Mouse (Mus musculus) stomach, embryonic 15.5 days (tissue): Measurements from ENCODE around the gene Gm42417. TPM values are rescaled to one million over a fixed set of nuclear protein-coding genes. Genes with fewer than 3 reads are reported as not detected.

Source experiments
- ATAC-seq: fragments of 200-750 bp; cut with Nextera tagmentation; 2 replicates; pipeline ENCODE4 v1.8.0; 2017; ENCODE audit warnings: low read depth, moderate number of reproducible peaks, moderate TSS enrichment; ENCODE audit not compliant: insufficient read depth, low FRiP score
- H3K27ac ChIP-seq: fragments of 300-500 bp; sonication (generic); 2 replicates; pipeline ENCODE4 v1.5.1; 2015; ENCODE audit warnings: mild to moderate bottlenecking, inconsistent platforms
- H3K27me3 ChIP-seq: fragments of 300-500 bp; sonication (generic); replicated peaks from 2 replicates; pipeline ENCODE4 v1.6.1; 2015; ENCODE audit warnings: inconsistent platforms
- H3K36me3 ChIP-seq: fragments of 300-500 bp; sonication (generic); 2 replicates; pipeline ENCODE4 v1.6.1; 2015; ENCODE audit warnings: inconsistent platforms
- H3K4me1 ChIP-seq: fragments of 300-500 bp; sonication (generic); 2 replicates; pipeline ENCODE4 v1.6.1; 2015; ENCODE audit warnings: inconsistent platforms
- H3K4me2 ChIP-seq: fragments of 300-500 bp; sonication (generic); 2 replicates; pipeline ENCODE4 v1.6.1; 2015; ENCODE audit warnings: mild to moderate bottlenecking, inconsistent platforms
- H3K4me3 ChIP-seq: fragments of 300-500 bp; sonication (generic); replicated peaks from 2 replicates; pipeline ENCODE4 v1.5.1; 2015; ENCODE audit warnings: inconsistent platforms
- H3K9ac ChIP-seq: fragments of 300-500 bp; sonication (generic); 2 replicates; pipeline ENCODE4 v1.6.1; 2015; ENCODE audit warnings: inconsistent platforms
- H3K9me3 ChIP-seq: fragments of 300-500 bp; sonication (generic); 2 replicates; pipeline ENCODE4 v1.6.1; 2016; ENCODE audit warnings: inconsistent platforms
- WGBS: fragments of 180-500 bp; shearing (Covaris S2); methylation state at CpG from one replicate; pipeline ENCODE4 v1.1.7; 2015; 5-methylcytosine and 5-hydroxymethylcytosine counted together
- polyA plus RNA-seq: library from polyadenylated mRNA; unstranded; fragments of >200 nt; fragmentation: Nextera tagmentation; extraction: Ambion mirVana; gene quantifications from 2 replicates; pipeline ENCODE4 v1.2.1, GENCODE M21; 2015

Gm42417 gene
- polyA plus RNA-seq, 1 experiment from 2014 or later, result not detected

- H3K4me2 ChIP-seq, result no peak overlapping the region
- H3K27ac ChIP-seq, result peak overlapping the region; percentile 85
- no peaks in the 10 kb centered on the region for H3K27me3 ChIP-seq
- no peak overlapping the region for H3K4me3 ChIP-seq
- WGBS, result 69% methylated on average over 8 of the region's 8 CpGs
- no peaks in the 10 kb centered on the region for H3K36me3 ChIP-seq
- H3K9me3 ChIP-seq, result no peaks in the 10 kb centered on the region
- no peak for ATAC-seq
- peaks cover 55% of the 10 kb centered on the region for H3K4me1 ChIP-seq
- no peak overlapping the region for H3K9ac ChIP-seq
Measured at GRCm38 (mm10) chr1:36573524-36573923, 34.3 kb upstream of the Gm42417 start.

DNA sequence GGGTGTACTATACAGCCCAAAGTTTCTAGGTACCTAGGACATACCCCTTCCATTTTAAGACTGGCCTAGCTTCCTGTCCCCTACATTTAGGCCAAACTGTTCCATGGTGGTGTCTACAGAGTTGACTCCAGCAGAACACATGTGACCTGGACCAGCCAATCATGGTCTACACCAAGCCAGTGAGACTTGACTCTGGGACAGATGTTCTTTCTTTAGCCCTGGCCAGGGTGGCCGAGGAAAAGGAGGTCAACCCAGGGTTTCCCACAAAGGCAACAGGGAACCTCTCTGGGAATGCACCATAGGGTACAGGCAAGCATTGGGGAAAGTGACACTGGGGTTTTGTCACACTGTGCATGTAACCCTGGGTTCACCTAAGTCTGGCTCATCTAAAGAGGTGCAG is 33.5 kb upstream of the Gm42417 start:
- H3K9me3 ChIP-seq, result no peaks in the 10 kb centered on the region
- 63% methylated on average over 1 of the region's 1 CpGs for WGBS
- H3K4me1 ChIP-seq, result peaks cover 64% of the 10 kb centered on the region
- H3K4me3 ChIP-seq, result no peak overlapping the region
- no peaks in the 10 kb centered on the region for H3K27me3 ChIP-seq
- no peak overlapping the region for H3K9ac ChIP-seq
- H3K4me2 ChIP-seq, result no peak overlapping the region
- 0 out of 2 replicates have a peak overlapping the region, but pooled peaks have one; percentile 85 for H3K27ac ChIP-seq
- ATAC-seq, result no peak
- H3K36me3 ChIP-seq, result no peaks in the 10 kb centered on the region

DNA sequence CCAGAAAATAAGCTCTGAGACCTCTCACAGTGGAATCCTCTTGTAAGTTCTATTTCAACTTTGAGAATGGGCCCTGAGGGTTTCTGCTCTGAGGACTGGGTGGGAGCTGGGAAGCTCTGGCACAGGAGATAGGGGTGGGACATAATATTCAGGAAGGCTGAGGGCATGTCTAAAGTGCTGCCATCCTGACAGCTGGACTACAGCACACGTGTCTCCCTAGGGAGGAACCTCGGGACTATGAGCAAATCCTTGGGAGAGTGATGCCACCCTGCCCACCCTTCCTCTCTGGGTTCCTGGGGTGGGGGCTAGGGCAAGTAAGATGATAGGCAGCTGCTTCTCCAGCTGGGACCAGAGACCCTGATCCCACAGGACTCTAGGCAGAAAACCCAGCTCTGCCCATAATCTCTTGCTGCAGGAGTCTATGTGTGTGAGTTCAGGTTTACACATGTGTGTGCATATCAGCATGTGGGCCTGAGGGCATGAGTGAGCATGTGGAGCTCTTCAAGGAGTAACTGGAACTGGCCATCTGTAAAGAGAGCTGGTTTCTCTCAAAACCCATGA is 33.0 kb upstream of the Gm42417 start:
- ATAC-seq, result no peak
- Histone ChIP-seq H3K4me2 (no peak overlapping the region), H3K27me3 (no peaks in the 10 kb centered on the region), H3K36me3 (no peaks in the 10 kb centered on the region), H3K9me3 (no peaks in the 10 kb centered on the region), H3K27ac (peak overlapping the region; percentile 41; the same call in 1 of the 2 replicates), H3K4me1 (peaks cover 63% of the 10 kb centered on the region), H3K9ac (no peak overlapping the region), H3K4me3 (no peak overlapping the region)
- 48% methylated on average over 2 of the region's 2 CpGs for WGBS

DNA sequence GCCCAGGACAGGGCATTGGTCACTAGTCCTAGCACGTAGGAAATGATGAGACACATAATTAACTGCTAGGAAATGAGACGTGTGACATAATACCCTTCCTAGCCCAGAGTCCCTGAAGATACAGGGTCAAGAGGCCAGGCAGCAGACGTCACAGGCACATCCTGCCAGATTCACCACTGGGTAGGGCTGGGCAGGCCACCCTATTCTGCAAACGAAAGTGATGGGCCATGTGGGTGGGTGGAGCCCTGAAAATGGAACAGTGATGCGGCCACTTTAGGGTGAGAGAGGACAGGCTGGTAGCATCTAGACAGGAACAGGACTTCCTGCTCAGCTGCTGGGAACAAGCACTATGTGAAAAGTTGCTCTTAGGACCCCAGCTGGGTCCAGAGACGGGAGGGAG is 32.4 kb upstream of the Gm42417 start:
- WGBS, result 49% methylated on average over 6 of the region's 6 CpGs
- H3K4me1 ChIP-seq, result peaks cover 57% of the 10 kb centered on the region
- no peaks in the 10 kb centered on the region for H3K27me3 ChIP-seq
- no peak for ATAC-seq
- no peaks in the 10 kb centered on the region for H3K36me3 ChIP-seq
- peak overlapping the region; percentile 41; the same call in 1 of the 2 replicates for H3K27ac ChIP-seq
- H3K9ac ChIP-seq, result no peak overlapping the region
- H3K4me2 ChIP-seq, result no peak overlapping the region
- no peak overlapping the region for H3K4me3 ChIP-seq
- H3K9me3 ChIP-seq, result no peaks in the 10 kb centered on the region

- 83% methylated on average over 5 of the region's 5 CpGs for WGBS
- H3K9me3 ChIP-seq, result no peaks in the 10 kb centered on the region
- peaks cover 49% of the 10 kb centered on the region for H3K4me1 ChIP-seq
- no peaks in the 10 kb centered on the region for H3K36me3 ChIP-seq
- no peaks in the 10 kb centered on the region for H3K27me3 ChIP-seq
- 0 out of 2 replicates have a peak, but pooled peaks have one; percentile 9 for ATAC-seq
- no peak overlapping the region for H3K4me2 ChIP-seq
- no peak overlapping the region for H3K4me3 ChIP-seq
- H3K9ac ChIP-seq, result no peak overlapping the region
- 0 out of 2 replicates have a peak overlapping the region, but pooled peaks have one; percentile 74 for H3K27ac ChIP-seq
Measured at GRCm38 (mm10) chr1:36570320-36570719, 31.1 kb upstream of the Gm42417 start.

- H3K9me3 ChIP-seq, result no peaks in the 10 kb centered on the region
- no peak overlapping the region for H3K4me2 ChIP-seq
- H3K27me3 ChIP-seq, result no peaks in the 10 kb centered on the region
- H3K27ac ChIP-seq, result peak overlapping the region; percentile 74
- no peak overlapping the region for H3K9ac ChIP-seq
- no peak for ATAC-seq
- H3K36me3 ChIP-seq, result no peaks in the 10 kb centered on the region
- peaks cover 48% of the 10 kb centered on the region for H3K4me1 ChIP-seq
- H3K4me3 ChIP-seq, result no peak overlapping the region
- 46% methylated on average over 7 of the region's 7 CpGs for WGBS
Measured at GRCm38 (mm10) chr1:36569694-36570276, 30.6 kb upstream of the Gm42417 start.

GRCm38 (mm10) chr1:36568776-36569175 is 29.5 kb upstream of the Gm42417 start:
- ATAC-seq, result no peak
- H3K9ac ChIP-seq, result no peak overlapping the region
- WGBS, result 53% methylated on average over 4 of the region's 4 CpGs
- no peaks in the 10 kb centered on the region for H3K9me3 ChIP-seq
- H3K27ac ChIP-seq, result peak overlapping the region; percentile 74
- no peaks in the 10 kb centered on the region for H3K27me3 ChIP-seq
- H3K4me1 ChIP-seq, result peaks cover 38% of the 10 kb centered on the region
- H3K4me2 ChIP-seq, result no peak overlapping the region
- no peak overlapping the region for H3K4me3 ChIP-seq
- H3K36me3 ChIP-seq, result no peaks in the 10 kb centered on the region

GRCm38 (mm10) chr1:36567818-36568603 is 28.8 kb upstream of the Gm42417 start:
- no peak overlapping the region for H3K4me3 ChIP-seq

GRCm38 (mm10) chr1:36566425-36566824 is 27.2 kb upstream of the Gm42417 start:
- Histone ChIP-seq H3K27me3 (no peaks in the 10 kb centered on the region), H3K9ac (no peak overlapping the region)
- no peak for ATAC-seq

More at GRCm38 (mm10) chr1:36567818-36568603, 28.8 kb upstream of the Gm42417 start:
- no peak overlapping the region for H3K4me2 ChIP-seq
- no peaks in the 10 kb centered on the region for H3K9me3 ChIP-seq
- WGBS, result 39% methylated on average over 21 of the region's 21 CpGs
- peaks cover 34% of the 10 kb centered on the region for H3K4me1 ChIP-seq
- no peak for ATAC-seq
- H3K27ac ChIP-seq, result peak overlapping the region; percentile 74
- H3K9ac ChIP-seq, result no peak overlapping the region
- no peaks in the 10 kb centered on the region for H3K27me3 ChIP-seq
- no peaks in the 10 kb centered on the region for H3K36me3 ChIP-seq

DNA sequence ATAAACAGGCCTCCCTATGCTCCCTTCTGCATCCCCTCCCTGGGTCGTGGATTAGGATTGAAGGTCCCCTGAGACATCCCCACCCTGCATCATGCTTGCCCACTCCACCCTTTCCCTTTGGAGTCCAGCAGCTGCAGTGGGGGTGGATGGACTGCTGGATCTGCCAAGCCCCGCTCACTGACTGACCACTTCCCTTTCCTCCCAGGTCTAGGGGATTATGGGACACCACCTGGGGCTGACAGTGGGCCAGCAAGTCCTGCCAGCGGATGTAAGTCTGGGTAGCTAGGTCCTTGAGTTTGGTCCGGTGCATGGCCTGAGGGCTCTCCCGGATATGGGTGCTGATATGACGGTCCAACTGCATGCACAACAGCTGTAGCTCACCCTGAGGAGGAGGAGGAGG is 24.9 kb upstream of the Gm42417 start:
- H3K4me2 ChIP-seq, result no peak overlapping the region
- 72% methylated on average over 6 of the region's 6 CpGs for WGBS
- H3K9me3 ChIP-seq, result no peaks in the 10 kb centered on the region
- H3K27ac ChIP-seq, result no peak overlapping the region
- H3K36me3 ChIP-seq, result no peaks in the 10 kb centered on the region
- H3K4me1 ChIP-seq, result peaks cover 32% of the 10 kb centered on the region
- ATAC-seq, result no peak
- H3K27me3 ChIP-seq, result no peaks in the 10 kb centered on the region
- no peak overlapping the region for H3K9ac ChIP-seq
- no peak overlapping the region for H3K4me3 ChIP-seq

More at GRCm38 (mm10) chr1:36566425-36566824, 27.2 kb upstream of the Gm42417 start:
- Histone ChIP-seq H3K4me3 (no peak overlapping the region), H3K36me3 (no peaks in the 10 kb centered on the region), H3K9me3 (no peaks in the 10 kb centered on the region), H3K27ac (no peak overlapping the region), H3K4me1 (peaks cover 38% of the 10 kb centered on the region), H3K4me2 (no peak overlapping the region)
- WGBS, result 21% methylated on average over 2 of the region's 2 CpGs

DNA sequence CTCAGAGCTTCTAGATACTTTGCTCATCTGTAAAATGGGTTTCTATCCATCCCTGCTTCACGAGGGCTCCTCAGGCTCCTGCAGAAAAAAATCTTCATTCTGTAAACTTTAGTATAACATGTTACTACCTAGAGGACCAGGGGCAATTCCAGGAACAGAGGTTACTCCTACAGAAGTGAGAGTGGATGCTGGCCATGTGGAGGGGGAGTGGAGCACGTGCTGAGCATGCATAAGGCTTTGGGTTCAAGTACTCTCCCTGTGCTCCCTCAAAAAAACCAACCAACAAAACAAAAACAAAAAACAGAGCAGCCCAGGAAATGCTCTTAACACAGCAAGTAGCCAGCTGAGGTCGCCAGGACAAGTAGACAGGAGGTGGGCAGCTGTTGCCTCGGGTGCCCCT is 24.4 kb upstream of the Gm42417 start:
- Histone ChIP-seq H3K4me3 (no peak overlapping the region), H3K4me2 (no peak overlapping the region), H3K27me3 (no peaks in the 10 kb centered on the region), H3K27ac (no peak overlapping the region), H3K36me3 (no peaks in the 10 kb centered on the region), H3K9ac (no peak overlapping the region), H3K9me3 (no peaks in the 10 kb centered on the region), H3K4me1 (peaks cover 34% of the 10 kb centered on the region)
- ATAC-seq, result no peak
- 70% methylated on average over 4 of the region's 4 CpGs for WGBS

DNA sequence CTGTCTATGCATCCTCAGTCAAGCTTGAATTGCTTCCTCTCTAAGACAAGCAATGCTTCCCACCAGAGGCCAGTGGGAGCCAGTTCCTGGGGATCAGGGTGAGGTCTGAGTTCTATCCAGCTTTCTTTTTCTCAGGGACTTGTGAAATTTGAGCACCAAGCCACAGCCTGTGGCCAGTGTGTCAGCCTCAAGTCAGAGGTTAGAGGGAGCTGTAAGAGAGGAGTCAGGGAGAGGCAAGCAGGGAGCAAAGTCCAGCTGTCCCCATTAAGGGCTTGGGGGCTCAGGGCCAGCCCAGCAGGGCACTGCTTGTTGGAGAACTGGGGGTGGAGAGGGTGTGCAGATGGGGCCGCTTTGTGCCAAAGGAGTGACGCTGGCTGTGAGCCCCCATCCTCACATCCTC is 24.0 kb upstream of the Gm42417 start:
- no peaks in the 10 kb centered on the region for H3K9me3 ChIP-seq
- no peak overlapping the region for H3K4me2 ChIP-seq
- no peaks in the 10 kb centered on the region for H3K36me3 ChIP-seq
- H3K27ac ChIP-seq, result no peak overlapping the region
- peaks cover 32% of the 10 kb centered on the region for H3K4me1 ChIP-seq
- no peak overlapping the region for H3K4me3 ChIP-seq
- no peak overlapping the region for H3K9ac ChIP-seq
- no peaks in the 10 kb centered on the region for H3K27me3 ChIP-seq
- ATAC-seq, result no peak
- WGBS, result 83% methylated on average over 2 of the region's 2 CpGs
